Mouse (Mus musculus) lung, adult 2 months (tissue): ENCODE measurements around the gene Arhgdig.

Experiments
- CTCF ChIP-seq: fragments of 200-500 bp; IDR thresholded peaks from 2 replicates; pipeline ENCODE4 v1.5.1; 2011; ENCODE audit warnings: mild to moderate bottlenecking, low read length, control low read depth; ENCODE audit not compliant: insufficient read depth
- POLR2A ChIP-seq: fragments of 200-500 bp; IDR thresholded peaks from 2 replicates; pipeline ENCODE4 v1.6.1; 2011; ENCODE audit warnings: low read depth, mild to moderate bottlenecking, control low read depth, low read length, borderline replicate concordance; ENCODE audit errors: extremely low read depth

GRCm38 (mm10) chr17:26253399-26253798, 45.8 kb upstream of the Arhgdig start:
- TF ChIP-seq CTCF (no peak), POLR2A (no peak)
